Mouse (Mus musculus) hindbrain, embryonic 15.5 days (tissue): ENCODE data around the gene Metap2. TPM values are rescaled to one million over a fixed set of nuclear protein-coding genes. Genes with fewer than 3 reads are reported as not detected.

Source experiments
- ATAC-seq: fragments of 200-750 bp; cut with Nextera tagmentation; 2 replicates; pipeline ENCODE4 v1.8.0; 2017; ENCODE audit warnings: low read depth, moderate number of reproducible peaks, moderate TSS enrichment; ENCODE audit not compliant: low FRiP score
- H3K27ac ChIP-seq: fragments of 300-500 bp; sonication (generic); replicated peaks from 2 replicates; pipeline ENCODE4 v1.5.1; 2015; ENCODE audit warnings: mild to moderate bottlenecking, inconsistent platforms
- H3K27me3 ChIP-seq: fragments of 300-500 bp; sonication (generic); 2 replicates; pipeline ENCODE4 v1.6.1; 2015; ENCODE audit warnings: control low read depth, inconsistent platforms
- H3K36me3 ChIP-seq: fragments of 300-500 bp; sonication (generic); 2 replicates; pipeline ENCODE4 v1.6.1; 2015; ENCODE audit warnings: control low read depth, inconsistent platforms
- H3K4me1 ChIP-seq: fragments of 300-500 bp; sonication (generic); replicated peaks from 2 replicates; pipeline ENCODE4 v1.6.1; 2015; ENCODE audit warnings: control low read depth, inconsistent platforms
- H3K4me2 ChIP-seq: fragments of 300-500 bp; sonication (generic); 2 replicates; pipeline ENCODE4 v1.6.1; 2015; ENCODE audit warnings: moderate library complexity, mild to moderate bottlenecking, inconsistent platforms
- H3K4me3 ChIP-seq: fragments of 300-500 bp; sonication (generic); 2 replicates; pipeline ENCODE4 v1.5.1; 2015; ENCODE audit warnings: mild to moderate bottlenecking, inconsistent platforms
- H3K9ac ChIP-seq: fragments of 300-500 bp; sonication (generic); 2 replicates; pipeline ENCODE4 v1.6.1; 2015; ENCODE audit warnings: inconsistent platforms
- H3K9me3 ChIP-seq: fragments of 300-500 bp; sonication (generic); 2 replicates; pipeline ENCODE4 v1.6.1; 2016; ENCODE audit warnings: control low read depth, inconsistent platforms
- WGBS: fragments of 180-500 bp; shearing (Covaris S2); methylation state at CpG from one replicate; pipeline ENCODE4 v1.1.7; 2015; 5-methylcytosine and 5-hydroxymethylcytosine counted together
- polyA plus RNA-seq: library from polyadenylated mRNA; unstranded; fragments of >200 nt; fragmentation: Nextera tagmentation; extraction: Ambion mirVana; gene quantifications from 2 replicates; pipeline ENCODE4 v1.2.1, GENCODE M21; 2015

Gene Metap2
- polyA plus RNA-seq, 1 experiment from 2014 or later: 156 TPM

- Histone ChIP-seq H3K4me2 (no peak overlapping the region), H3K4me1 (no peaks in the 10 kb centered on the region), H3K4me3 (no peak overlapping the region), H3K27ac (no peak overlapping the region), H3K9ac (no peak overlapping the region), H3K27me3 (no peaks in the 10 kb centered on the region), H3K9me3 (no peaks in the 10 kb centered on the region), H3K36me3 (no peaks in the 10 kb centered on the region)
- ATAC-seq: no peak
- 81% methylated on average over 5 of the region's 5 CpGs for WGBS
These were observed 27.8 kb upstream of the Metap2 start for GRCm38 (mm10) chr10:93924666-93925065.

- H3K27me3 ChIP-seq: no peaks in the 10 kb centered on the region
- 95% methylated on average over 4 of the region's 4 CpGs for WGBS
- H3K36me3 ChIP-seq: no peaks in the 10 kb centered on the region
- no peak overlapping the region for H3K27ac ChIP-seq
- H3K9me3 ChIP-seq: no peaks in the 10 kb centered on the region
- H3K4me3 ChIP-seq: no peak overlapping the region
- H3K4me1 ChIP-seq: 0 out of 2 replicates have a peak, but pooled peaks cover 2% of the 10 kb centered on the region
- H3K9ac ChIP-seq: no peak overlapping the region
- no peak for ATAC-seq
- H3K4me2 ChIP-seq: no peak overlapping the region
These were observed 24.3 kb upstream of the Metap2 start for GRCm38 (mm10) chr10:93921160-93921559.

- 69% methylated on average over 13 of the region's 13 CpGs for WGBS
- ATAC-seq: no peak
These were observed 22.3 kb upstream of the Metap2 start for GRCm38 (mm10) chr10:93919227-93919626.

GRCm38 (mm10) chr10:93918701-93919100 lies 21.8 kb upstream of the Metap2 start:
- 49% methylated on average over 6 of the region's 6 CpGs for WGBS
- Histone ChIP-seq H3K36me3 (no peaks in the 10 kb centered on the region), H3K4me1 (0 out of 2 replicates have a peak, but pooled peaks cover 2% of the 10 kb centered on the region), H3K9ac (no peak overlapping the region), H3K4me2 (no peak overlapping the region), H3K4me3 (no peak overlapping the region), H3K9me3 (no peaks in the 10 kb centered on the region), H3K27me3 (no peaks in the 10 kb centered on the region), H3K27ac (peak overlapping the region; percentile 55)
- no peak for ATAC-seq

More at GRCm38 (mm10) chr10:93919227-93919626, 22.3 kb upstream of the Metap2 start:
- H3K4me3 ChIP-seq: no peak overlapping the region
- 0 out of 2 replicates have a peak, but pooled peaks cover 2% of the 10 kb centered on the region for H3K4me1 ChIP-seq
- H3K9me3 ChIP-seq: no peaks in the 10 kb centered on the region
- no peaks in the 10 kb centered on the region for H3K27me3 ChIP-seq
- H3K9ac ChIP-seq: no peak overlapping the region
- no peak overlapping the region for H3K4me2 ChIP-seq
- H3K36me3 ChIP-seq: no peaks in the 10 kb centered on the region
- peak overlapping the region; percentile 55 for H3K27ac ChIP-seq

GRCm38 (mm10) chr10:93918087-93918486 lies 21.2 kb upstream of the Metap2 start:
- H3K27ac ChIP-seq: no peak overlapping the region
- no peak overlapping the region for H3K4me2 ChIP-seq
- no peak for ATAC-seq
- no peaks in the 10 kb centered on the region for H3K36me3 ChIP-seq
- no peaks in the 10 kb centered on the region for H3K27me3 ChIP-seq
- H3K4me3 ChIP-seq: no peak overlapping the region
- no peaks in the 10 kb centered on the region for H3K9me3 ChIP-seq
- WGBS: 81% methylated on average over 2 of the region's 2 CpGs
- 0 out of 2 replicates have a peak, but pooled peaks cover 2% of the 10 kb centered on the region for H3K4me1 ChIP-seq
- H3K9ac ChIP-seq: no peak overlapping the region

GRCm38 (mm10) chr10:93916778-93917177 lies 19.9 kb upstream of the Metap2 start:
- H3K27me3 ChIP-seq: no peaks in the 10 kb centered on the region
- H3K4me1 ChIP-seq: 0 out of 2 replicates have a peak, but pooled peaks cover 2% of the 10 kb centered on the region
- no peaks in the 10 kb centered on the region for H3K36me3 ChIP-seq
- H3K4me2 ChIP-seq: no peak overlapping the region
- H3K4me3 ChIP-seq: no peak overlapping the region
- no peak overlapping the region for H3K27ac ChIP-seq
- no peaks in the 10 kb centered on the region for H3K9me3 ChIP-seq
- no peak for ATAC-seq
- H3K9ac ChIP-seq: no peak overlapping the region
- WGBS: 80% methylated on average over 2 of the region's 2 CpGs

- Histone ChIP-seq H3K4me2 (0 out of 2 replicates have a peak overlapping the region, but pooled peaks have one; percentile 13), H3K36me3 (no peaks in the 10 kb centered on the region), H3K9ac (no peak overlapping the region), H3K4me1 (0 out of 2 replicates have a peak, but pooled peaks cover 2% of the 10 kb centered on the region), H3K27me3 (no peaks in the 10 kb centered on the region), H3K9me3 (no peaks in the 10 kb centered on the region), H3K4me3 (no peak overlapping the region), H3K27ac (no peak overlapping the region)
- ATAC-seq: no peak
- 40% methylated on average over 11 of the region's 11 CpGs for whole genome bisulfite sequencing
These were observed 18.8 kb upstream of the Metap2 start for GRCm38 (mm10) chr10:93915531-93916275.

GRCm38 (mm10) chr10:93913525-93913924 lies 16.6 kb upstream of the Metap2 start:
- 0 out of 2 replicates have a peak, but pooled peaks cover under 1% of the 10 kb centered on the region for H3K4me1 ChIP-seq
- H3K27me3 ChIP-seq: no peaks in the 10 kb centered on the region
- no peak overlapping the region for H3K4me2 ChIP-seq
- no peak overlapping the region for H3K9ac ChIP-seq
- H3K36me3 ChIP-seq: no peaks in the 10 kb centered on the region
- no peak for ATAC-seq
- H3K9me3 ChIP-seq: no peaks in the 10 kb centered on the region
- 82% methylated on average over 5 of the region's 5 CpGs for WGBS
- H3K27ac ChIP-seq: no peak overlapping the region
- H3K4me3 ChIP-seq: no peak overlapping the region

- WGBS: 85% methylated on average over 1 of the region's 1 CpGs
- Histone ChIP-seq H3K27ac (no peak overlapping the region), H3K27me3 (no peaks in the 10 kb centered on the region), H3K9ac (no peak overlapping the region), H3K4me2 (no peak overlapping the region), H3K9me3 (no peaks in the 10 kb centered on the region), H3K36me3 (no peaks in the 10 kb centered on the region), H3K4me1 (no peaks in the 10 kb centered on the region), H3K4me3 (no peak overlapping the region)
- no peak for ATAC-seq
These were observed 16.0 kb upstream of the Metap2 start for GRCm38 (mm10) chr10:93912917-93913316.

GRCm38 (mm10) chr10:93912136-93912855 lies 15.4 kb upstream of the Metap2 start:
- 91% methylated on average over 5 of the region's 5 CpGs for WGBS
- no peaks in the 10 kb centered on the region for H3K9me3 ChIP-seq

GRCm38 (mm10) chr10:93911326-93911725 lies 14.4 kb upstream of the Metap2 start:
- Histone ChIP-seq H3K27ac (no peak overlapping the region), H3K4me3 (no peak overlapping the region), H3K9ac (no peak overlapping the region), H3K4me2 (no peak overlapping the region), H3K36me3 (no peaks in the 10 kb centered on the region), H3K27me3 (no peaks in the 10 kb centered on the region), H3K4me1 (no peaks in the 10 kb centered on the region), H3K9me3 (no peaks in the 10 kb centered on the region)
- WGBS: 85% methylated on average over 5 of the region's 5 CpGs
- no peak for ATAC-seq

More at GRCm38 (mm10) chr10:93912136-93912855, 15.4 kb upstream of the Metap2 start:
- H3K36me3 ChIP-seq: no peaks in the 10 kb centered on the region
- no peak for ATAC-seq
- H3K27me3 ChIP-seq: no peaks in the 10 kb centered on the region
- H3K4me1 ChIP-seq: no peaks in the 10 kb centered on the region
- no peak overlapping the region for H3K4me2 ChIP-seq
- H3K9ac ChIP-seq: no peak overlapping the region
- no peak overlapping the region for H3K27ac ChIP-seq
- H3K4me3 ChIP-seq: no peak overlapping the region

- no peaks in the 10 kb centered on the region for H3K36me3 ChIP-seq
- no peaks in the 10 kb centered on the region for H3K4me1 ChIP-seq
- no peaks in the 10 kb centered on the region for H3K27me3 ChIP-seq
- H3K9ac ChIP-seq: no peak overlapping the region
- no peak overlapping the region for H3K27ac ChIP-seq
- WGBS: 72% methylated on average over 5 of the region's 5 CpGs
- H3K9me3 ChIP-seq: no peaks in the 10 kb centered on the region
- no peak overlapping the region for H3K4me2 ChIP-seq
- no peak for ATAC-seq
- no peak overlapping the region for H3K4me3 ChIP-seq
These were observed 13.0 kb upstream of the Metap2 start for GRCm38 (mm10) chr10:93909811-93910446.
